Mouse (Mus musculus): Measurements from ENCODE around the gene Spin2-ps6. TPM values are rescaled to one million over a fixed set of nuclear protein-coding genes. Genes with fewer than 3 reads are reported as not detected.
"Not testable (repeated sequence)": the region's sequence is repeated elsewhere in the genome, so short reads cannot be mapped to it uniquely, and the experiment has no call there.

The Spin2-ps6 gene
- not detected for total RNA-seq (2021)

GRCm38 (mm10) chrX:33234569-33234968 is at the start of gene Spin2-ps6:
TSS of gene Spin2-ps6 (plus strand) at chrX:33234869.
- DNase-seq (ENCODE audit: extremely low spot score in 1 of 2, low spot score in 1 of 2): not testable (repeated sequence)

Other genes starting within 250 kb of the Spin2-ps6 start
- not detected for gene Btbd35f12, start 78.5 kb downstream of the Spin2-ps6 start, total RNA-seq (2021)